Mouse (Mus musculus): Measurements from ENCODE around the gene Tcf20.

The Tcf20 gene

DNA sequence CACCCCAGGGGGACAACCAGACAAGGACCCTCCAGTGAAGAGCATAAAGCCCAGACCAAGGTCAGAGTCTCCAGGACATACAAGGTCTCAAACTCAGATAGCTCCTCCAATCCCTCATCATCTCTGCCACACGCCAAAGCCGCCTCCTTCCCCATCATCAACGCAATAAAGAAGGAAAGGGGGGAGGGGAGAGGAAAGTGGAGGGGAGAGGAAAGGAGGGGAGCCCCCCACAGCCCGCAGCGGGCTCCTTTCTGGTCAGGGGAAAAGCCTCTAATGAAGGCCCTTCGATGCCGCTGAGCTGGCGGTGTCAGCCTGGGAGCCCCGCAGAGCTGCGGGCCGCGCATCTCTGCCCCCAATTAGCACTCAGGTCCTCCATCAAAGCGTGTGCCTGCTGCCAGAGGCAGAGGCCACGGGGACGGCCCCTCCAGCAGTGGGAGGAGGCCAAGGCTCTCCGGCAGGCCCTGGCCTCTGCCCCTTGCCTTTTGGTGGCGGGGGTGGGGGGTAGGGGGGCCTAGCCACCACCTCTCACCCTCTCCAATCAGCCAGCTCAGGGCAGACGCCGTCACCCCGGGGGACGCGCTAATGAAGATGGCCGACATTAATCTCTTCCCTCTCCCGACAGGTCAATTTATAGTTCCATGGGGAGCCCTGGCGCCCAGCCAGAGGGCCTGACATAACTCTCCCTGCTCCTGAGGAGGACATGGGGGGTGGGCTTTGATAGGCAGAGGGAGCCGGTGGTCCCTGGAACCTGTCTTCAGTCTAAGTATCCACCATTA, 26.7 kb downstream of the Tcf20 start:
- in situ Hi-C loops (cut with MseI, MboI), result no loop called here

- in situ Hi-C loops (cut with MseI, MboI), result no loop called here
These were observed 28.5 kb downstream of the Tcf20 start for GRCm38 (mm10) chr15:82959151-82959550.

GRCm38 (mm10) chr15:82958253-82958701, 29.4 kb downstream of the Tcf20 start:
- in situ Hi-C loops (cut with MseI, MboI), result no loop called here

- in situ Hi-C loops (cut with MseI, MboI), result no loop called here
These were observed 31.0 kb downstream of the Tcf20 start for GRCm38 (mm10) chr15:82956721-82957120.

GRCm38 (mm10) chr15:82956310-82956709, 31.4 kb downstream of the Tcf20 start:
- in situ Hi-C loops (cut with MseI, MboI), result no loop called here

DNA sequence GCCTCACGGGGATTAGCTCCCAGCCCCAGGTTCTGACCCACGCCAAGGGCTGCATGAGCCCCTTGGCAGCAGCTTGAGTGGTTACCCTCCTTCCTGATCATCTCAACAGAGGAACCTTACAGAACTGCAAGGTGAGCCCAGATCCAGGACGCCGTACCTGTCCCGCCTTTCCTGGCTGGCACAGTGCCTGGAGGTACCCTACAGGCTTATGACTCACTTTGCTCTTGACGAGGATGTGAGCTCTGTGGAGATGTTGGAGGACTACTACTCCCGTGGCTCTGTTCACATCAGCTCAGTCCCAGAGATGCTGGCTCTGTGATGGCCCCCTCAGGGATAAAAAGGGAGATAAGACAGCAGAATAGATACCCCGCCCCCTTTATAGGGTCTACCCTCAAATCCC, 32.4 kb downstream of the Tcf20 start:
- in situ Hi-C loops (cut with MseI, MboI), result no loop called here

GRCm38 (mm10) chr15:82954034-82954433, 33.6 kb downstream of the Tcf20 start:
- in situ Hi-C loops (cut with MseI, MboI), result no loop called here

GRCm38 (mm10) chr15:82953096-82953495, 34.6 kb downstream of the Tcf20 start:
- in situ Hi-C loops (cut with MseI, MboI), result no loop called here

DNA sequence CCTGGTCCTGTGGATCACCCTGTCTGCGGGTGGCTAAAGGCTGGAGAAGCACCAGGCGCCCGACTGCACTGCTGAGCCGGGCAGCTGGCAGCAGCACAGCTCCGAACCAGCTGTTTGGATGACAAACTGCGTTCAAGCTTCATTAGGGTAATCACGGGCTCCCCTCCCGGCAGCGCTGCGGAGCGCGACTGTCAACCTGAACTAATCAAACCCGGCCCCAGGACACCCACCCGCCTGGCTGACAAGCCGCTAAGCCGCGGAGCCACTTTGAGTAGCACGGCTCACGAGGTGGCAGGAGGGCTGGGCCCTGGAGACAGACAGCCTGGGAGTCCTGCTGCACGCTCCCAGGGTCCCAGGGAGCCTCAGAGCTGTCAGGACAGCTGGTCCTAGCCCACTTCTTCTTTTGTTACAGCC, 35.4 kb downstream of the Tcf20 start:
- in situ Hi-C loops (cut with MseI, MboI), result no loop called here

DNA sequence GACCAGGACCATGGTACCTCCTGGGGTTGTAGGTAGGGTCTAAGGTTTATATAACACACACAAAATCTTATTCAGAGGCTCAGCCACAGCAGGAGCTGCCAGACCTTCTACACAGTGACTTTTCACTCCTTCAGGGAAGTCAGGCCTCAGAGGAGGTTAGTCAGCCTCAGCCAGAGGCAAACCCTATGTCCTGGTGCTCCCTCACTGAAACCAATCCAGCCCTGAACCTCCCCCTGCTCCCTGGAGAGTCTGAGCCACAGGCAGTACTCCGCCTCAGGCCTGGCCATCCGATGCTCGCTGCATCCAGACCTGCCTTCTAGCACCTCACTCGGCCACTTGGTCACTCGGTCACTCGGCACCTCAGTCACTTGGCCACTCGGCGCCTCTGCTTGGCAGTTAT, 37.4 kb downstream of the Tcf20 start:
- in situ Hi-C loops (cut with MseI, MboI), result no loop called here

- in situ Hi-C loops (cut with MseI, MboI), result no loop called here
These were observed 40.2 kb downstream of the Tcf20 start for GRCm38 (mm10) chr15:82947431-82947830.

- in situ Hi-C loops (cut with MseI, MboI), result no loop called here
These were observed 43.0 kb downstream of the Tcf20 start for GRCm38 (mm10) chr15:82944479-82945195.

DNA sequence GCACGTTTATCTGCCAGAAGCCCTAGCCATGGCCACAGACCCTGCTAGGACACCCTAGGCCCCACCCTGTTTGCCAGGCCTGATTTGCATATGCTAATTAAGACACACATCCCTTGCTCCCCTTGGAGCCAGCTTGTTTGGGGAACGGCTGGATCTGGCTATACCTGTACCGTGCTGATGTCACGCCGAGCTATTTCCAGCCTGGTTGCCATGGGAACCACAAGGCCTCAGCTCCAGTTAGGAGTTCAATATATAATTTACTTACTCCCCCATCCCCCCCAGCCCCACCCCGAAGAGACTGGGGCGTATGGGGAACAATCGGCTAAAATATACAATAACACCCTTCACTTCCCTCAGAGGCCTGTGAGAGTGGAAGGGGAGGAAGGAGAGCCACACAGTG, 45.9 kb downstream of the Tcf20 start:
- in situ Hi-C loops (cut with MseI, MboI), result no loop called here

DNA sequence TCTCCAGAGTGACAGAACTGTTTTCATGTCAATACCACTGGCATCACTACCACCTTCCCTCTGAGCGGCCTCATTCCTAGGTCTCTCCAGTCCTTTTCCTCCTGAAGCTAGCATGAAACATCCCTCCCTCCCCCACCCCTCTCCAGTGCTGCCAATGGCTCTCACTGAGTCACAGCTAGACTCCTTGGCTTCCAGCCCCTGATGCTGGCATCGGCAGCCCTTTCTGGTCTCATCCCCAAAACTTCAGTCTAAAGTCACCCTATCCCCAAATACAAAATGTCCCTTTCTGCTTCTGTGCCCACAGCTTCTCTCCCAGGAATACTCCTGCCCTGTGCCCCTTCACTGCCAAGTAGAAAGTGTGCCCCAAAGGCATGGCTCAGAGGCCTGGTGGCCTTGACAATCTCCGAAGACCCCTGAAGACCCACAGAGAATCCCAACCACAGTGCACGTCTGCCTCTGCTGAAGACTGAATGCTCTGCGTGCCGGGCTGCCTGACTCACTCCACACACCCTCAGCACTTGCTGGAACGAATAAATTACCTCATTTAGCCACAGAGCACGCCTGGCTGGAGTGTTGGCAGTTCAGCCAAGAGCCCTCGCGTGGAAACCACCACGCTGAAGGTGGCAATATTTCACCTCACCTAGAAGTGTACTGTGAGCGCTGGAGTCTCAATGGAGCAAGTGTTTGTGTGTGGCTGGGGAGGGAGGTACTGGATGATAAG, 47.0 kb downstream of the Tcf20 start:
- in situ Hi-C loops (cut with MseI, MboI), result no loop called here

GRCm38 (mm10) chr15:82938155-82938569, 49.5 kb downstream of the Tcf20 start:
- in situ Hi-C loops (cut with MseI, MboI), result no loop called here

DNA sequence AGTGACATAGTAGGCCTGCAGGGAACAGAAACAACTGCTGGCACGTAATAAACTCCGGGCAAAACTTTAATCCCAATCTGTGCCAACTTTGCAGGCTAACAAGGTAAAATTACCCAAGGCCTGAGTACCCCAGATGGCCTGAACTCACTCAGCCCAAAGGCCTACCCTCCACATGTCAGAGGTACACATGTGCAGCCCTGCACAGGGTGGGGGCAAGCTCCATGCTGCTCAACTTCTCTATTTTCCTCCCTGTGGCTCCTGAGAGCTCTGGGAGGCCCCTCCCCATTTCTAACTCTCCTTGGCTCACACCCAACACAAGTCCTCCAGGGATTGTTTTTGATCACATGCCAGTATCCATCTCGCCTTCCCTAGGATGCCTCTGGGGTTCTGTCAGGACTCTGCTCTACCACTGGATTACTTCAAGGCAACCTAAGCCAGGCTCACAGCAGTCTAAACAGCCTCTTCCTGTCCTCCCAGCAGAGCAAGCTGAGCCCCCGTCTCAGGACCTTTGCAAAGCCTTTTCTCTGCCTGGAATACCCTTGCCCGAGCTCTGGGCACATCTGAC, 50.2 kb downstream of the Tcf20 start:
- in situ Hi-C loops (cut with MseI, MboI), result no loop called here

GRCm38 (mm10) chr15:82934971-82935370, 52.7 kb downstream of the Tcf20 start:
- in situ Hi-C loops (cut with MseI, MboI), result no loop called here

DNA sequence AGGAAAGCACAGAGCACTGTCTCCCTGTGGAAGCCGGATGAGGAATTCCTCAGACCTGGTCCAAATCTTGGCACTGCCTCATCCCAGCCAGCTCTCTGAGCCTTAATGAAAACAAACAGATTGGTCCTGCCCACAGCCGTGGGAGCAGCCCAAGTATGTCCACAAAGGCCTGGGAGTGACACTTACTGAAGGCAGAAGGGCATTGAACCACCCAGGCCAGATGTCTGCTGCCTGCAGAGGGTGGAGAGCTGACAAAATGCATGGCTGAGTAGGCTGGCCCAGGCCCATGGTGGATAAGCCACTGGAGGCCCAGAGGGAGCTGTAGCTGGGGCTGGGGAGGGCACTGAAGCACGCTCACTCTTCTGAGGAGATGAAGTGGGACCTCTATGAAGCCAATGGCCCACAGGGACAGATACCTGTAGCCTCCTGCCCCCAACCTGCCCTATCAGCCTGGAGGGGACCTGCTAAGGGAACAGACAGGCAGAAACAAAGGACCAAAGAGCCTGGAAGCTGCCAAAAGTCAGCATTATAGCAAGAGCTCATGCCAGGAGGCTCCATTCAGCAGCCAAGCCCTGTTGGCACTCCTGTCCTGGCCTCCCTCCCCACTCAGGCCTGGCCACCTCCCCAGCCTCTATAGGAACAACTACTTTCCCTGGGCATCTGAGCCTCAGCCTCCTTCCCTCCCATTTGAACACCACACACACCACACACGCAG, 54.6 kb downstream of the Tcf20 start:
- in situ Hi-C loops (cut with MseI, MboI), result no loop called here

GRCm38 (mm10) chr15:82931436-82931835, 56.2 kb downstream of the Tcf20 start:
- in situ Hi-C loops (cut with MseI, MboI), result no loop called here

DNA sequence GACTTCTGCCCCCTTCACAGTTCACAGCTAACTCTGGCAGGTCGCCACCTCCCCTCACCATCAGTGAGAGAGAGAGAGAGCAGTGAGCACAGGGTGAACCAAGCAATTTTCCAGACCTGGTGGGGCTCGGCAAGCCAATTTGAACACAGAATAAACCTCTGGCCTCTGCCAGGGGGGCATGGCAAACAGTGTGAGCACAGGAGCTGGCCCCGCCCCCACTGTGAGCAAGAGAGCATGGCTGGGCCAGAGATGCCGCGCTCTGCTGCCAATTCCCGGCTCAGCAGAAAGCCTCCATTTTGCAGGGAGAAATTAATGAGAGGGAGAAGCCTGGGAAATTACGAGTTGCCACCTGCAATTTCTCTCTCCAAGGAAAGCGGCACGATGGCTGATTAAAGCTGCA, 58.1 kb downstream of the Tcf20 start:
- in situ Hi-C loops (cut with MseI, MboI), result no loop called here

- in situ Hi-C loops (cut with MseI, MboI), result no loop called here
These were observed 58.8 kb downstream of the Tcf20 start for GRCm38 (mm10) chr15:82928844-82929243.
